Mouse (Mus musculus) spleen, adult 12 weeks (tissue): ENCODE results near the gene Ncoa4.

Experiments used
- DNase-seq: peaks from one replicate; pipeline ENCODE4 v3.0.0; 2022; ENCODE audit warnings: low spot score

Gene Ncoa4

GRCm38 (mm10) chr14:32201354-32201753 lies 41.7 kb downstream of the Ncoa4 start:
- DNase-seq: no peak

DNA sequence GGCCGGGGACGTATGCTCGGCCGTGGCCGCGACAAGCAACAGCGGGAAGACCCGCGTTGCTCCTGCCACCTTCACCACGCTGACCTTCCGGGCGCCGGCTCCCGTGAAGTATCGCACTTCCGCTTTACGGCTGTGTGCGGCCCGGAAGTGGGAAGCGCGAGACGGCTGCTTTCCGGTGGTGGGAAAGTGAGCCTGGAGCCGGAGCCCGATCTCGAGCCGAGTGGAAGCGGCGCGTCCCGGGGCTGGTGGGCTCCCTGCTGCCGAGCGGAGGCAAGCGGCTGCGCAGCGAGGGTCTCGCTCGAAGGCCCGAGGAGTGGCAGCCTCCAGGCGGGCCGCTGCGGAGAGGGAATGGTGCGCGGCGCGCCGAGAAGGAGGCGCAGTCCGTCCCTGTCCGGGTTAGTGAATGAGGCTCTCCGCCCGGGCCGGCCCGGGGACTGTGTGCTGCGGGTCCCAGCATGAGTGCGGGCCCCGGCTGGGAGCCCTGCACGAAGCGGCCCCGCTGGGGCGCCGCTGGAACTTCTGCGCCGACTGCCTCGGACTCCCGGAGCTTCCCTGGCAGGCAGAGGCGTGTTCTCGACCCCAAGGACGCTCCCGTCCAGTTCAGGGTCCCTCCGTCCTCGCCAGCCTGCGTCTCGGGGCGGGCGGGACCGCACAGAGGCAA lies 42.3 kb downstream of the Ncoa4 start, which contains the start of the genes Timm23 and Parg:
Gene Timm23, minus strand, starts transcription at position 108 of the 661 bp plus-strand sequence.
Gene Parg, plus strand, starts transcription at position 159 of the 661 bp plus-strand sequence.
- peak; percentile 79 for DNase-seq

DNA sequence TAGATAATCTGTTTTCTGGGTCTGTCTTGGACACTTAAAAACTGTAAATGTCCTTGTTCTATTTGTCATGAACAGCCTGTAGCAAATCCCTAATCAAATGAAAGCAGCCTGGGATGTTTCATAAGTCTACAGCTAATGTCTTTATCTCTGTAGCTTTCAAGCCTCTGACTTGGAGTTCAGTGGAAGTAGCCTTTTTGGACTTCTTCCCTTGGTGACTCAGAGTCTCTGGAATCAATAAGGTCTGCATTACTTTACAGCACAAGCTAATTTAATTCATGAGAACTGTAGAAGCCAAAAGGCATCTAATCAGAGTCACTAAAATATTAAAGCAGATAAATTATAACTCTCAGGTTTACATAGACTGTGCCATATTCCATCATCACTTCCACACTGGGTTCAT lies 66.9 kb downstream of the Ncoa4 start:
- no peak for DNase-seq

- peak; percentile 37 for DNase-seq
Measured at GRCm38 (mm10) chr14:32228996-32229395, 69.3 kb downstream of the Ncoa4 start.
